Mouse (Mus musculus): Measurements from ENCODE around the gene Clcnkb. TPM values are rescaled to one million over a fixed set of nuclear protein-coding genes. Genes with fewer than 3 reads are reported as not detected.

Clcnkb gene
- not detected in 2 replicates for total RNA-seq (2015; ENCODE audit: low replicate concordance)
- total RNA-seq (2017; ENCODE audit: low replicate concordance): not detected in 2 replicates

- ATAC-seq (replicated peaks; ENCODE audit: low FRiP score, poor library complexity, severe bottlenecking): no peak
These were observed at the start of gene Clcnkb for GRCm38 (mm10) chr4:141415924-141416323. Clcnkb (minus strand) TSS chr4:141416014.

GRCm38 (mm10) chr4:141464722-141465121 is 48.9 kb upstream of the Clcnkb start:
- no peak for ATAC-seq (replicated peaks; ENCODE audit: low FRiP score, poor library complexity, severe bottlenecking)

- ATAC-seq (replicated peaks; ENCODE audit: low FRiP score, poor library complexity, severe bottlenecking): no peak
These were observed 47.7 kb upstream of the Clcnkb start for GRCm38 (mm10) chr4:141463472-141463871.

GRCm38 (mm10) chr4:141461576-141461975 is 45.8 kb upstream of the Clcnkb start:
- no peak for ATAC-seq (replicated peaks; ENCODE audit: low FRiP score, poor library complexity, severe bottlenecking)

GRCm38 (mm10) chr4:141461088-141461487 is 45.3 kb upstream of the Clcnkb start:
- no peak for ATAC-seq (replicated peaks; ENCODE audit: low FRiP score, poor library complexity, severe bottlenecking)

GRCm38 (mm10) chr4:141460481-141460880 is 44.7 kb upstream of the Clcnkb start:
- no peak for ATAC-seq (replicated peaks; ENCODE audit: low FRiP score, poor library complexity, severe bottlenecking)

- no peak for ATAC-seq (replicated peaks; ENCODE audit: low FRiP score, poor library complexity, severe bottlenecking)
These were observed 44.0 kb upstream of the Clcnkb start for GRCm38 (mm10) chr4:141459766-141460165.

- ATAC-seq (replicated peaks; ENCODE audit: low FRiP score, poor library complexity, severe bottlenecking): no peak
These were observed 43.1 kb upstream of the Clcnkb start for GRCm38 (mm10) chr4:141458888-141459287.

- no peak for ATAC-seq (replicated peaks; ENCODE audit: low FRiP score, poor library complexity, severe bottlenecking)
These were observed 42.4 kb upstream of the Clcnkb start for GRCm38 (mm10) chr4:141458236-141458635.

GRCm38 (mm10) chr4:141456193-141456938 is 40.6 kb upstream of the Clcnkb start:
- no peak for ATAC-seq (replicated peaks; ENCODE audit: low FRiP score, poor library complexity, severe bottlenecking)

GRCm38 (mm10) chr4:141455526-141455925 is 39.7 kb upstream of the Clcnkb start:
- no peak for ATAC-seq (replicated peaks; ENCODE audit: low FRiP score, poor library complexity, severe bottlenecking)

- no peak for ATAC-seq (replicated peaks; ENCODE audit: low FRiP score, poor library complexity, severe bottlenecking)
These were observed 39.0 kb upstream of the Clcnkb start for GRCm38 (mm10) chr4:141454581-141455350.

GRCm38 (mm10) chr4:141451916-141452450 is 36.2 kb upstream of the Clcnkb start:
- ATAC-seq (replicated peaks; ENCODE audit: low FRiP score, poor library complexity, severe bottlenecking): no peak

- ATAC-seq (replicated peaks; ENCODE audit: low FRiP score, poor library complexity, severe bottlenecking): no peak
These were observed 35.4 kb upstream of the Clcnkb start for GRCm38 (mm10) chr4:141451251-141451650.

- no peak for ATAC-seq (replicated peaks; ENCODE audit: low FRiP score, poor library complexity, severe bottlenecking)
These were observed 30.4 kb upstream of the Clcnkb start for GRCm38 (mm10) chr4:141446211-141446610.

- no peak for ATAC-seq (replicated peaks; ENCODE audit: low FRiP score, poor library complexity, severe bottlenecking)
These were observed 29.5 kb upstream of the Clcnkb start for GRCm38 (mm10) chr4:141445328-141445720.

GRCm38 (mm10) chr4:141444451-141445327 is 28.9 kb upstream of the Clcnkb start, which contains the start of gene Zbtb17:
Zbtb17 (plus strand) TSS chr4:141444654.
- ATAC-seq (replicated peaks; ENCODE audit: low FRiP score, poor library complexity, severe bottlenecking): peak; percentile 94

- no peak for ATAC-seq (replicated peaks; ENCODE audit: low FRiP score, poor library complexity, severe bottlenecking)
These were observed 28.0 kb upstream of the Clcnkb start for GRCm38 (mm10) chr4:141443641-141444429.

- ATAC-seq (replicated peaks; ENCODE audit: low FRiP score, poor library complexity, severe bottlenecking): no peak
These were observed 25.1 kb upstream of the Clcnkb start for GRCm38 (mm10) chr4:141440877-141441276.

All from erythroblast, adult 5-6 weeks (primary cell).